Mouse (Mus musculus): ENCODE results near the gene Cdk8.

Cdk8 gene

DNA sequence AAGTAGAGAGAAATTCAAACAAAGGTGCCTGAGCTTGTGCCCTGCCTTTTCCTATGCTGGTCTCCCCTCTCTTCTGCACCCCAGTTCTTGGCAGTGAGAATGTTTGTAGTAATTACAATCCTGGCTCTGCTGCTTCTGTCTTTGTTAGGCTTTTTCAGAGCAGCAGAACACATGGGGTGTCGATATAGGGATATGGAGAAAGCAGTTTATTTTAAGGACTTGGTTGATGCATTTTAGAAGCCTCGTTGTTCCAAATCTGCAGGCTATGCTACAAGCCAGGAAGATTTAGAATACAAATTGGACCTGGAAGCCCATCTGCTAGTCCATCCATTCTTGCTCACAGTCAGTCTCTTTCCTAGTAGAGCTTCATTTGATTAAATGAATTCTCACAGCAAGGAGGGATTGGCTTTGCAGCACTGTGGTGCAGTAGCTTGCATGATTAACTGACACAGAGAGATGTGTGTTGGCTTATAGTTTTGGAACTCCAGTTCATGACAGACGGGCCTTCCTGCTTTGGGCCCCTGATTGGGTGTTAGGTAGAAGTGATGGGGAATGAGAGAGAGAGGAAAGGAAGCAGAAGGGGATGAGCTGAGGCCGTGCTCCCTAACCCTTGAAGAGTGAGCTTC, 43.5 kb downstream of the Cdk8 start:
- no peak for DNase-seq (ENCODE audit: extremely low spot score, low read depth, low spot score)

DNA sequence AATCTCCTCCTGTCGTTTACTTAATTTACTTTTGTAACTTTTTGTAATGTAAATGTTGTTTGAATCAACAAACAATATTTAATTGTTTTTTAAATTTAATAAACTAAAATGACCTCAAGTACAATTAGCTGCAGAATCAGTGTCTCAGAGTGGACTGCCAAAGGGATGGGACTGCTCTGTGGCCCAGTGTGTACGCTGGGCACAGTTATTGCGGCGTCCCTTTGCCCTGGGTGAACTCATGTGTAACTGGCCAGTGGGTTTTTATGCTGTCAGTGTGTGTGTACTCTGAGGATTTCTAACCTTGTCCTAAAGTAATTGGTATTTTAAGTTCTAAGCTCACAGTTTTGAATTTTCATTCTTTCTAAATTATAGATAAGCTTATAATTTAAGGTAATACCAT, 46.5 kb downstream of the Cdk8 start:
- no peak for DNase-seq (ENCODE audit: extremely low spot score, low read depth, low spot score)

DNA sequence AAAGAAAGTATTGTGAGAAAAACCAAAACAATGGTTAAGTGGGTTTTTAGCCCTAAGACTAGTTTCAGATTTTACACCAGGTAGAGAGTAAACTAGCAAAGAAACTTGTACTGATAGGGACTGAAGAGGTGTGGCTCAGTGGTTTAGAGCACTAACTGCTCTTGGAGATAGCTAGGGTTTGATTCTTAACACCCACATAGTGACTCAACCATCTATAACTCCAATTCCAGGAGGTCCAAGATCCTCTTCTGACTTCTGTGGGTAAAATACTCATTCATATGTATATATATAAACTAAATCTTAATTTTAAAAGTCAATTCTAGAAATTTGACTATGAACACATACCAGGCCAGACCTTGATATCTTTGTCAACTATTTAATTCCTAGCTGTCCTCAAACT, 49.0 kb downstream of the Cdk8 start:
- DNase-seq (ENCODE audit: extremely low spot score, low read depth, low spot score): no peak

DNA sequence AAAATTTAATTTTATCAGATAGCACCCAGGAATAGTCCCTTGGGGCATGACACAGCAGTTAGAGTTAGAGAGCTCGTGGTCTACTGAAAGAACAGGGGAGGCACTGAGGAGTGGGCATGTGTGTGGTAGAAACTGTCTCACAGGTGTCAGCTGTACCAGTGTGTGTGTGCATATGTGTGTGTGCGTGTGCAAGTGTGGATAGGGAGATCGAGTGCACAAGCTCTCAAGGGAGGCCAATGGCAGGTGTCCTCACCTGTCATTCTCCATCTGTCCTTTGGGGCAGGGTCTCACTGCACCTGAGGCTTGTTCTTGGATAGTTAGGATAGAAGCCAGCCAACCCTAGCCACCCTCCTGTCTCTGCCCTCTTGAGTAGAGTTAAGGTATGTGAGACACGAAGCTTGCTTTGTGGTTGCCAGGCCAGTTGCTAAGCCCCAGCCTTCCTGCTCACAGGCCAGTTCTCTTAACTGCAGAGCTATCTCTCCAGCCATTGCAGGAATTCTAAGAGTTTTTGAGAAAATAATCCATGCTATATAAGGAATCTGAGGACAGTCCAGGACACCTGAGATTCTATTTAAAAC, 50.3 kb downstream of the Cdk8 start:
- DNase-seq (ENCODE audit: extremely low spot score, low read depth, low spot score): no peak

DNA sequence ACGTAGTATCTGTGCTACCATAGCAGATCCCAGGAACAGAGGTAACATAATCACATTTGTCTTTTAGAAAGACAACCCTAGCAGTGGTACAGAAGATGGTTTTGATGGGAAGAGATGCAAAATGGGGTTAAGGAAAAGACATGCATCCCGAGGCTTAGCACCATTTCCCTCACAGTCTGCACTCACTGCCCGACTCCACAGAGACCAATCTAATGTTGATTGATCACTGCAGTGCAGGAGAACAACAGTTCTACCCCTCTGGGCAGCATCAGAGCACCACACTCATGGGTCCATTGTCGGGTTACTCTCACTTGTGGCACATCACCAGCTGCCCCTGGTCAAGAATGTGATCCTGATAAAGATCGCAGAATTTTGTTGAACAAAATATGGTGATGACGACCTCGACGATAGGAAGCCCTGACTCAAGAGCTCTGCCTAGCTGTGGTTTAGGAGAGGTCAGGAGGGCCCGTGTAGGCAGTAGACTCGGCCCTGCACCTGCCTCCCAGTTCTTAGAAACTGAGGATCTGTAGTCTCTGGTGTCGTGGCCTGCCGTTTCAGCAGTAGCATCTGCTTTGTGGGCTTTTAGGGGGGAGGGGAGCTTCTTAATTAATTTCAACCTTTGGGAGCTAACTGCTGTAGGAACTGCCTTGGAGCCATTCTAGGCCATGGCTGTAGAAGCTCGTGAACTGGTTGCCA, 51.0 kb downstream of the Cdk8 start:
- no peak for DNase-seq (ENCODE audit: extremely low spot score, low read depth, low spot score)

DNA sequence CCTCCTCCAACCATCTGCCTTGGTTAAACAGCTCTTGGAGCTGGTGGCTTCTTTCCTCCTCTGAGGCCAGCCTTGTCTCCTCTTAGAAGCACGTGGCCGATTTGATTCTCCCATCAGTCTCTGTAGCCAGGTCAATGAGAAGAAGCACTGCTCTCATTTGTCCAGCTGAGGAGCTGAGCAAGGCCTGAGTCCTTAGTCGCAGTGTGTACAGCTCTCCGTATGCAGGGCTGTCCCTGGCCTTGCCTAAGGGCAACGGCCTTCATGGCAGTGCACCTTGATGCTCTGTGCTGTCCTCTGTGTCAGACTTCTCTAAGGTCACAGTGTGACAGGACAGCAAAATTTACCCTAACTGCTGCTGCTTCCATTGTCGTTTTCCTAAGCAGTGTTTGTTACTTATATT, 52.9 kb downstream of the Cdk8 start:
- no peak for DNase-seq (ENCODE audit: extremely low spot score, low read depth, low spot score)

DNA sequence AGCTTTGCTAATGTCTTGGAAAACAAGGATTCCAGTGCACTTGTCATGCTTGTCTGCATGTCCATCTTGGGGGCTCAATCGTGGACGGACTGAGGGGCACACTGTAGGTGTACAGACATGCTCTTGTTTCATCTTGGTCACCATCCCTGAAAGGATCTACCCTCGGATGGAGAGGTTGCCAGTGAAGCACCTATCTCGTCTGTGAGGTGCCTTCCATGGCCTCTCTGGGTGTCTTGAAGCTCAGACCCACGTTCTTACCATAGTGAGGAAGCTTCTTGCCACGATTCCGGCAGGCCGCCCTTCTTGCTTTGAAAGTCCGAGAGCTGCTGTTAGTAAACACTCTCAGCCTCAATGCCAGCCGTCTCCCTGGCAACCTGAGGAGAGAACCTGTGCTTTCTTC, 56.4 kb downstream of the Cdk8 start:
- no peak for DNase-seq (ENCODE audit: extremely low spot score, low read depth, low spot score)

DNA sequence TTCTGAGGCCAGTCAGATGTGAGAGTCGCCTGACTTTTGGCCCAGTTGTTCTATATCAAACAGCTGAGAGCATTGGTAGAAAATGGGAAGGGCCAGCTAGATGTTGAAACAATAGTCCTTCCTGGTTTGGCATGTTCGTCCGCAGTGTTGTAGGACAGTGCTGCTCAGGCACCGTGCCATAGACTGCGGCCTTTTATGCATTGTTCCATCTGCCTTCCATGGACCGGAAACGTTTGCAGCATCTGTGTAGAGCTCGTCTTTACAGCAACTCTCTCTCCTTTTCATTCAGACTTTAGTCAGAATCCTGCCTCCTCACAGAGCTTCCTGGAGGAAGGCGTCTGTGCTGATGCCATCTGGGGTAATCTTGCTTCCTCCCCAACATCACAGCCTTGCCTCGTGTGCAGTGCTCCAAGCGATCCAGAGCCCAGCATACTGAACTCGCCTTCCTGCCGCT, 57.0 kb downstream of the Cdk8 start:
- no peak for DNase-seq (ENCODE audit: extremely low spot score, low read depth, low spot score)

DNA sequence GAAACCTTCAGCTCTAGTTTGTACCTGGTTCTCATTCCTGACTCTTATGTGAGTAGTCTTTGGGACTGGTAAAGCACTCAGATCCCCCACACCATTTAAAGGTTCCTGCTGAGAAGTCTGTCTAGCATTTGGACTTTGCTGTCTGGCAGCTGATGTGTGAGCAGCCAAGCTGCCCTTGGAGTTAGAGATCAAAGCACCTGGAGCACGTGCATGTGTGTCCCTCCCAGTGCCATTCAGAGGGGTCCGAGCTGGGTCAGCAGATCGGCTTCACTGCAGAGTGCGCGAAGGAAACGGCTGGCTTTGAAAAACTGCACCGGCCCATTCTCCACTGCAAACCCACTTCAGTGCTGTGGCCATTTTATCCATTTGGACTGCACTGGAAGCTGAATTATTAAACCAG, 58.9 kb downstream of the Cdk8 start:
- DNase-seq (ENCODE audit: extremely low spot score, low read depth, low spot score): no peak

DNA sequence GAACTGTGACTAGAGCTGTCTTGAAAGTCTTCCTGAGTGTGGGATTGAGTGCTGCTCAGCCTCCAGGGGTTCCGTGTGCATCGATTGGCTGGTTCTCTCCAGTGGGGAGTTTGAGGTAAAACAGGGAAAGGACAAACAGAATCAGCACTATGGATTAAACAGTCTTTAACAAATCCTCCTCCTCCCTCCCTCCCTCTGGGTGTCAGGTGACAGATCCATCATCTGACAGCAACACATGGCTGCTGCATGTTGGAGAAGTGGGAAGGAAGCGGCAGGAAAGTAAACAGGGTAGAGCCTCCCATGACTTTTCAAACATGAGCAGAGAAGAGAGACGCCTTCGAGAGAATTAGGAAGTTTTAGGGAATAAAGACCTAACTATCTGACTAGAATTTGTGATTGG, 59.4 kb downstream of the Cdk8 start:
- no peak for DNase-seq (ENCODE audit: extremely low spot score, low read depth, low spot score)

DNA sequence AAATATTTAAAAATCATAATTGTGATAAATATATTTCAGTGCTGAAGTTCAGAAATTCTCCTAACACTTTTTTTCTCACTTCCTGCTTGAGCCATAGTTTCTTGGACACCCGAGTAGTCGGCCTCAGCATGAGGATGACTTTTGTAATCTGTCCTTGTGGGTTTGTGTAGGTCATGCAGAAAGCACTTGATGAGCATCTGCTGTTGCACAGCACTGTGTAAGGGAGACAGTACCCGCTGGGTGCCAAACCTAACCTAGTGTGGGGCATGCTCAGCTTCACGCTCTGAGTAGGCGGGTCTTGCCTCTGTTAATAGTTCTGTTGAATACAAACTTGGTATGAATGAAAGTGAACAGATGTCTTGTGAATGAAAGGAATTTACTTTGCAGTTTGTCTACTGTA, 60.5 kb downstream of the Cdk8 start:
- no peak for DNase-seq (ENCODE audit: extremely low spot score, low read depth, low spot score)

DNA sequence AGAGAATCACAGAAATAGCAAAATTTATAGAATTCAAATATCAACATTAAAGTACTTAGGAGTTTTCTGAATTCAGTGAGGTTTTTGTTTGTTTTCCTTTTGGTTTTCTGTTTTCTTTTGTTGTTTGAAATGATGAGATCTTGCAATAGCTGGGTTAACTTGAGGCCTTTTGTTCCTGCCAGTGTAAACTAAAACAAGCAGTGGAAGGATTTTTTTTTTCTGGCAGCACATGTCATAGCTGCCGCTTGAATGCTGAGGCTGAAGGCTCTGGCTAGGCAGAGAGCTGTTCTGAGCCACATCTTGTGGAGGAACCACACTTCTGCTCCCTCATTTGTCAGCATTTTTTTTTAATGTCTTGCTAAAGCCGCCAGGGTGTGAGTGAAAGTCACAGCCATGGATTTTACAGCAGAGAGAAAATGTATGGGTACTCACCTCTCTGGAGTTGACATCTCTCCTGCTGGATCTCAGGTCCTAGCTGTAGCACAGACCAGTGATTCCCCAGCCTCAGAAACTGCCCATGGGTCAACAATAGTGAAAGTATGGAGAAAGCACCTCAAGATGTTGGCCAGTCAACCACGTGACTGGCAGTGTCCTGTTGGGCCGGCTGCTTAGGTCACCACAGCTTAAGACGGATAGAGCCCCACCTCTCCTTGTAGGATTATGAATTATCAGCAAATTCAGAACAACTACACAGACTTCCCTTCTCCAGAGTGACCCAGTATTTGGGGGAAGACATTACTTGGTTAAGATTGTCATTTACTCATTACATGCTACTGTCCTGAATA, 62.1 kb downstream of the Cdk8 start:
- no peak for DNase-seq (ENCODE audit: extremely low spot score, low read depth, low spot score)

DNA sequence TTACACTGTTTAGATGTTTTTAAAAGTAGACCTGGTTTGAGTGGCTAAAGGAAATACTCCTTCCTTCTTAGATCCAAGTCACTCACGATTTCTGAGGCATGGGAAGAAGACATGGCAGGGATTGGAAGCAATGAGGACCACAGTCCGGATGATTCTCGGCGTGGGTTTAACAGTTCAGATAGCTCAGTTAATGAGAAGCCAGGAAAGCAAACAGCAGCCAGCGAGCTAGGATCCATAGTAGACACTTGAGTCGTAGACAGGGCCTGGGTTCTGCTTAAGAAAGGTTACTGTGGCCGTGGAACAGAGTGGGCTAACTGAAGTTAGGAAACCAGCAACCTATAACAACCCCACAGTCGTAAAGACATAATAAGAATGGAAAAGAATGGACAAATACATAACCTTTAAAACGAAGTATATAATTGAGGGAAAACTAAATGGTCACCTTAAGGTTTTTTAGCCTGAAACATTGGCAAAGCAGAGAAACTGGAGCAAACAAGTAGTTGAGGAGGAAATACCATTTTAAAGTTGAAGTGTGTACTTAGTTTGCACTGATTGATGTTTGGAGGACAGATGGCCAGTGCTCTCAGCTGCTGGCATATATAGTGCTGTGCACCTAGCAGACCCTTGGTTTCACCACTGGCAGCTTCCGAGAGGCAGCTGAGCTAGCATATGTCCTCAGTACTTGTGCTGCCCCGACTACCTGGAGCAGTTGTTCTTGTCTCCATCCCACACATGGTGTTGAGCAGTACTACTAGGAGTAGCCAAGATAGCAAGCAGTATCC, 63.1 kb downstream of the Cdk8 start:
- DNase-seq (ENCODE audit: extremely low spot score, low read depth, low spot score): no peak

DNA sequence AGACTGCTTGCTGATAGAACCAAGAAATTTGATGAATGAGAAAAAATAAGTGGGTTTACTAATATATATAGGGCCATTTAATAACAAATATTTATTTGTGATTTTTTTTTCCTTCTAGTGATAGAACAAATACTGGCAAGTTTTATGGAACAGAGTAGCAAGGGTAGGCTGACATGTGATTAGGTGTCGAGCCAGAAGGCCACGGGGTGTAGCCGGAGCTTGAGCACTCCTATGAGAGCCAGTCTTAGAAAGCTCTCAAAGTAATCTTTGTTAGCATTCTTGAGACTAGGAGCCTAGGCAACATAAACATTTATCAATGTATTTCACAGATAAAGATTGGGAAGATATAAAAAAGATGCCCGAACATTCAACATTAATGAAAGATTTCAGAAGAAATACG, 63.8 kb downstream of the Cdk8 start:
- DNase-seq (ENCODE audit: extremely low spot score, low read depth, low spot score): no peak

DNA sequence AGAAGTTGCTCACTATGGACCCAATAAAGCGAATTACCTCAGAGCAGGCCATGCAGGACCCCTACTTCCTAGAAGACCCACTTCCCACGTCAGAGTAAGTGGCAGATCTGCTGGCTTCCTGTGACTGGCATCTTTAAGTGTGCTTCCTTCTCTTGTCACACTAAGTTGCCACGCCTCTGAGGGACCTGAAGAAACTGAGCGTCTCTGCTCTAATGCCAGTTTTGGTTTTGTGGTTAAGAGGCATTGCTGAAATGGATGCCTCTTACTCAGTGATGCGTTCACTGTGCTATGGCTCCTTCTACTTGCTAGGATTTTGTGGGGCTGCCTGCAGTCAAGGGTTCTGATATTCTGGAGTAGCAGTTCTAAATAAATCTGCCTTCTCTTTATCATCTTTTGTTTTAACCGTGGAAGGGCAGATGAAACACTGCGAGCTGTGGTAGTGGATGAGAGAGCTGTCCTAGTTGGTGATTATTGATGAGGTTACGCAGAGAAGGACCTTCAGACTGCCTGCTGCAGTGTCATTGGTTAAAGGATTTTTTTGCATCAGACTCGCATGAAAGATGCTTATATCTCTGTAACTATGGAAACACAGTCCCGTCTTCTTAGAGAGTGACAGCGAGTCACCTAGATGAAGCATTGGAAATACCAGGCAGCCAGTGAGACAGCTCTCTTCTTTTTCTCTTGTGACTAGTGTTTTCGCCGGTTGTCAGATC, 67.9 kb downstream of the Cdk8 start:
- no peak for DNase-seq (ENCODE audit: extremely low spot score, low read depth, low spot score)

DNA sequence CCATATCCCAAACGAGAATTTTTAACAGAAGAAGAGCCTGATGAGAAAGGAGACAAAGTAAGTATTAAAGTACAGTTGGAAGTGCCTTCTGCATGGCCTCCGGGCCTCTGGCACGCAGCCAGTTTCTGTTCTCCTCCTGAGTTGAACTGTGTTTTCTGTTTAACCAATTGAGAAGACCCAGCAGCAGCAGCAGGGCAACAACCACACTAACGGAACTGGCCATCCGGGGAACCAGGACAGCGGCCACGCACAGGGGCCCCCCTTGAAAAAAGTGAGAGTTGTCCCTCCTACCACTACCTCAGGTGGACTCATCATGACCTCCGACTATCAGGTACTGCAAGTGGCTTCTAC, 68.5 kb downstream of the Cdk8 start:
- DNase-seq (ENCODE audit: extremely low spot score, low read depth, low spot score): no peak

DNA sequence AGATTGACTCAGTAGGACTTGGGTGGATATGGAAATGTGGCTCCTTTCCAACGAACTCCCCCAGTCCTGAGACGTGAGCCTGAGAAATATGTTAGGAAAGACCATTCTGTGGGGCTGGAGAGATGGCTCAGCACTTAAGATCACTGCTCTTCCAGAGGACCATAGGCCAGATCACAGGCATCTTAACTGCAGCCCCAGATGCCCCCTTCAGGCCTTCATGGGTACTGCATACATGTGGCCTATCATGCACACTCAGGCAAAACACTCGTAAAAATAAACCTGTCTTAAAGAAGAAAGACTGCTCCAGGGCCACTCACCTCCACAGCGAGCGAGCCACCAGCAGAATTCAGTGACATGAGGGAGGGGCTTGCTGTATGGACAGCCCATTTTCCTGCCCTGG, 72.4 kb downstream of the Cdk8 start:
- no peak for DNase-seq (ENCODE audit: extremely low spot score, low read depth, low spot score)

DNA sequence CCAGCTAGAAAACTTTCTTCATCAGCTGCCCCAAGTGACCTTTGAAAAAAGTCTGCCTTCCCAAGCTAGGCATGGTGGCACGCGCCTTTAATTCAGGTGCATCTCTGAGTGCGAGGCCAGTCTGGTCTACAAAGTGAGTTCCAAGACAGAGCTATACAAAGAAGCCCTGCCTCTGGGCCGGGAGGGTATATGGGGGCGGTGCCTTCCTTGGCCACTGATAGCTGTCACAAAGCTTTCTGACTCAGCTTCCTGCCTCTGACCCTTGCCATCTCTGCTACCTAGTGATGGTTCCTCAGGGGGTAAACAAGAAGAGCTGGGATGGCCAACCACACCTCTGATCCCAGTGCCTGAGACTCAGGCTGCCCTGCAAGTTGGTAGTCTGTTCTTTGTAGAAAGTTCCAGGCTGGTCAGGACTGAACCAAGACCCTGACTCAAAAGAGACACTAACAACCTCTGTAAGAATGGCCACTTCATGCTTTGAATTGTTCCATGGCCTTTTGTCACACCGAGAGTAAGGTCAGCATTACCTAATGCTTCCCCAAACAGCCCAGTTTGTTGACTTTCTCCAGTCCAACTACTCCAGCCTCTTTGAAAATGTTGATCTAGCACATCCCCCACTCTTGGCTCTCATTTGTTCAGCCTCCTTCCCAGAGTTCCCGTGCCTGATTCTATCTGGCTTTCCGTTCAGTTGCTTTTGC, 76.2 kb downstream of the Cdk8 start:
- DNase-seq (ENCODE audit: extremely low spot score, low read depth, low spot score): no peak

DNA sequence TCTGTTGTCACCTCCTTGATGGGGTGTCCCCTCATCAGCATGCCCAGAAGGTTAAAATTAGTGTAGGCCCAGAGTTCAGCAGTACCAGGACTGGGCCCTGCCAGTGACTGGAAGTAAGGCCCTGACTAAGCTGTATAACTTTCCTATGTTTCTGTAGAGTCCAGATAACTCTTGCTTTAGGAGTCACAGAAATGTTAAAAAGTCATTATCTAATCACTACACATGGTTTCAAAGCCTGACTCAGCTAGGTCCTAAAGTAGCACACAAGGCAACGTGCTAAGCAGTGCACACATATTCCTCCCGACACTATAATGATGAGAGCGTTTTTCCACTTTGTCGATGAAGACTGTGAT, 76.7 kb downstream of the Cdk8 start:
- DNase-seq (ENCODE audit: extremely low spot score, low read depth, low spot score): no peak

DNA sequence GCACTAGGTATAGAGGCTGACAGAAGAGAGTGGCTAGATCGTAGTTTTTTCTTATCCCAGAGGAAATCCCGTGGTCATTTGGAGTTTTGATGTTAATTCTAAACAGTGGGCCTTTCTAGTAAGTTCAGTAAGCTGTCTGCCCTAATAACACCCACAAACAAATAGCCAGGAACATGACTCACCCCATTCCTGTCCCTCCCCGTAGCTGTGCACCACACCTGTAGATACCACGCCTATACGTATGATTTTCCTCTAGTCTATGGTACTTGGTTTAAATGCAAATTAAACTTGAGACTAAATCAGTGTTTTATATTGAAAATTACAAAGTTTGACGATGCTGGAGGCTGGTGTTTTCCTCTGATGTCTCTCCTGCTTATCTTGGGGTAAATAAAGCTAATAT, 83.5 kb downstream of the Cdk8 start:
- no peak for DNase-seq (ENCODE audit: extremely low spot score, low read depth, low spot score)
